Mouse (Mus musculus) cerebellum, adult 2 months (tissue): ENCODE results near the gene Chd3.

Experiments
- CTCF ChIP-seq: fragments of 200-500 bp; IDR thresholded peaks from 2 replicates; pipeline ENCODE4 v1.5.1; 2011; ENCODE audit warnings: low read depth, mild to moderate bottlenecking, control low read depth, low read length, moderate library complexity, borderline replicate concordance; ENCODE audit not compliant: insufficient read depth
- POLR2A ChIP-seq: fragments of 200-500 bp; IDR thresholded peaks from 2 replicates; pipeline ENCODE4 v1.6.1; 2011; ENCODE audit warnings: low read length, control low read depth, borderline replicate concordance; ENCODE audit not compliant: insufficient read depth

DNA sequence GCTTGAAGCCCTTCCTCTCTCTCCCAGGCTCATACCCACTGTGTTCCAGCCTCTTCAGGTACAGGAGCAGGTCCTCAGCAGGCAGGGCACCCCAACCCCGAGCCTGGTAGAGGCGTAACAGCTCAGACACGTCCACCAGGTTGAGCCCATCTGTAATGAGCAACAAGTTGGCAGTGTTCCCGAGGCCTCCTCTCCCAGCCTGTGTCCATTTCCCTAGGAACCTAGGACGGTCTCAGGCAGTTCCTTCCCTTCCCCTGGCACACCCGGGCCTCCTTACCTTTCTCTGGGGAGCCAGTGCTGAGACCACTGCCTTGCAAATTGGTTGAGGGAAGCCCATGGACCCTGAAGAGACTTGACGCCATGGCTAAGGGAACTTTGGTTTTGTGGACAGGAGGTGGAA lies 66.4 kb downstream of the Chd3 start:
- TF ChIP-seq CTCF = no peak
- no peak for TF ChIP-seq POLR2A
